Comparison of ENCODE assay signal across 32 mouse cellular contexts in genomic region chr7:68298381-68299076, GRCm38 (mm10). TPM values are rescaled to one million over a fixed set of nuclear protein-coding genes. Genes with fewer than 3 reads are reported as not detected.
DNase-seq lines count a peak whose midpoint lies in the region; ATAC-seq and TF ChIP-seq lines count a peak whose summit lies in the region.
"Had no signal": no experiment of that assay in that cellular context is flagged by ENCODE, and none has a peak within 500 bp of the region (broad histone marks: within the 10 kb centered on the region; RNA-seq: fewer than 3 reads in every experiment).

No protein-coding gene starts in this region.

- no peaks in the 10 kb centered on the region for H3K27me3 ChIP-seq in hindbrain, postnatal 0 days (ENCODE audit: insufficient read depth, low read length)
- H3K27me3 ChIP-seq: forebrain, embryonic 15.5 days; heart, embryonic 12.5 days; hindbrain, embryonic 12.5 days; limb, embryonic 15.5 days; lung, embryonic 15.5 days; megakaryocyte, embryonic 14.5 days; midbrain, embryonic 15.5 days had no signal

- no peaks in the 10 kb centered on the region for H3K9me3 ChIP-seq in hindbrain, postnatal 0 days (ENCODE audit: low read length)
- H3K9me3 ChIP-seq: forebrain, embryonic 15.5 days; heart, embryonic 12.5 days; hindbrain, embryonic 12.5 days; limb, embryonic 15.5 days; lung, embryonic 15.5 days; megakaryocyte, embryonic 14.5 days; midbrain, embryonic 15.5 days had no signal

- no peaks in the 10 kb centered on the region for H3K4me1 ChIP-seq in hindbrain, postnatal 0 days (ENCODE audit: insufficient read depth, low read length)
- H3K4me1 ChIP-seq: forebrain, embryonic 15.5 days had no signal

- no peak overlapping the region for H3K4me3 ChIP-seq in hindbrain, postnatal 0 days (ENCODE audit: low read length)
- H3K4me3 ChIP-seq: forebrain, embryonic 15.5 days; heart, embryonic 12.5 days; hindbrain, embryonic 12.5 days; limb, embryonic 15.5 days; lung, embryonic 15.5 days; megakaryocyte, embryonic 14.5 days; midbrain, embryonic 15.5 days had no signal

- intact Hi-C loops in heart, postnatal 10 days (cut with DNase I): no loop called here

- H3K9ac ChIP-seq in hindbrain, postnatal 0 days (replicated peaks; ENCODE audit: low read length): no peak overlapping the region
- H3K9ac ChIP-seq: forebrain, embryonic 15.5 days; heart, embryonic 12.5 days; hindbrain, embryonic 12.5 days; limb, embryonic 15.5 days; liver, embryonic 14.5 days; lung, embryonic 15.5 days; midbrain, embryonic 15.5 days had no signal

- no peaks in the 10 kb centered on the region for H3K36me3 ChIP-seq in hindbrain, postnatal 0 days (ENCODE audit: insufficient read depth, low read length)
- H3K36me3 ChIP-seq: forebrain, embryonic 15.5 days; heart, embryonic 12.5 days; hindbrain, embryonic 12.5 days; limb, embryonic 15.5 days; lung, embryonic 15.5 days; midbrain, embryonic 15.5 days had no signal

- peak; percentile 53 for ATAC-seq in CD4-positive, CD25-positive, alpha-beta regulatory T cell, adult 4 months
- peak; percentile 23 to 24; a peak in 1 of 4 replicates for ATAC-seq in hematopoietic stem cell, adult 5-6 weeks (replicated peaks in 1 of 2; ENCODE audit: insufficient read depth in 1 of 2, low FRiP score in 2 of 2, low TSS enrichment in 1 of 2, low read depth in 1 of 2, poor library complexity in 2 of 2, severe bottlenecking in 2 of 2)
- ATAC-seq in hindbrain, postnatal 0 days: no peak
- ATAC-seq: forebrain, embryonic 15.5 days; midbrain, embryonic 15.5 days had no signal

- no peak for TF ChIP-seq CTCF in hindbrain, postnatal 0 days (IDR thresholded peaks at IDR 0.05; ENCODE audit: low read depth)

- 86% methylated on average over 13 of the region's 13 CpGs for WGBS in hindbrain, postnatal 0 days

- no peak overlapping the region for H3K4me2 ChIP-seq in hindbrain, postnatal 0 days (ENCODE audit: low read depth, low read length)
- H3K4me2 ChIP-seq: forebrain, embryonic 15.5 days; heart, embryonic 12.5 days; hindbrain, embryonic 12.5 days; limb, embryonic 15.5 days; lung, embryonic 15.5 days; midbrain, embryonic 15.5 days had no signal

- no peak overlapping the region for H3K27ac ChIP-seq in hindbrain, postnatal 0 days
- H3K27ac ChIP-seq: forebrain, embryonic 15.5 days; hindbrain, embryonic 12.5 days; kidney, postnatal 0 days; limb, embryonic 15.5 days; liver, embryonic 14.5 days; lung, embryonic 15.5 days; midbrain, embryonic 15.5 days had no signal

- DNase-seq in right cerebral cortex, postnatal 10 days (ENCODE audit: low spot score in 2 of 2): peak; percentile 46 to 65
- no peak for DNase-seq in right cerebral cortex, adult 2 months (ENCODE audit: low spot score in 2 of 2)
- peak; percentile 24 for DNase-seq in telencephalon, adult 2 months (ENCODE audit: low read depth, low spot score)
- DNase-seq in heart, postnatal 10 days: no peak
- no peak for DNase-seq in hindbrain, postnatal 0 days (ENCODE audit: low spot score)
- DNase-seq: adrenal gland, adult 2 months; cerebellum, adult 2 months; cerebellum, postnatal 25 days; gastrocnemius, postnatal 25 days; heart, adult 18-20 months; heart, postnatal 14 days; kidney, adult 2 months; layer of hippocampus, adult 9-11 months; left cerebral cortex, postnatal 4 days; lung, postnatal 36 days had no signal

RNA-seq across cellular contexts. Expression of gene Fam169b, which starts 24.9 kb away (rescaled TPM):
- 100 to 1,000 TPM; 124 to 148 TPM for polyA plus RNA-seq in CD4-positive, CD25-positive, alpha-beta regulatory T cell, adult 4 months (2017; shearing (Covaris generic))
- total RNA-seq in hematopoietic stem cell, adult 5-6 weeks (2017): 1.8 and 3.6 TPM in 2 replicates
- total RNA-seq in heart, postnatal 10 days (2021): under 1 TPM; 0.17 to 0.55 TPM
- total RNA-seq in hindbrain, postnatal 0 days (2014; rRNA removed): 0.21 TPM in 1 of 2 replicates, not detected in the other
- 0.15 TPM in 1 of 2 replicates, not detected in the other for polyA plus RNA-seq in hindbrain, postnatal 0 days (2015; fragmentation: Nextera tagmentation; extraction: Ambion mirVana)
- total RNA-seq: adrenal gland, adult 2 months had no signal
- polyA plus RNA-seq: forebrain, embryonic 15.5 days; midbrain, embryonic 15.5 days; neural tube, embryonic 14.5 days had no signal

RNA-seq across cellular contexts. Expression of gene Pgpep1l, which starts 34.5 kb away (rescaled TPM):
- 1 to 10 TPM; 6.2 to 6.6 TPM for polyA plus RNA-seq in CD4-positive, CD25-positive, alpha-beta regulatory T cell, adult 4 months (2017; shearing (Covaris generic))
- total RNA-seq in hematopoietic stem cell, adult 5-6 weeks (2017): not detected in 2 replicates
- not detected for total RNA-seq in heart, postnatal 10 days (2021)
- 0.68 TPM in 1 of 2 replicates, not detected in the other for total RNA-seq in hindbrain, postnatal 0 days (2014; rRNA removed)
- 0.24 TPM in 1 of 2 replicates, not detected in the other for polyA plus RNA-seq in hindbrain, postnatal 0 days (2015; fragmentation: Nextera tagmentation; extraction: Ambion mirVana)
- total RNA-seq: adrenal gland, adult 2 months; heart, adult 18-20 months; left cerebral cortex, postnatal 4 days had no signal
- polyA plus RNA-seq: adrenal gland, adult 2 months; C2C12; embryonic facial prominence, embryonic 14.5 days; forebrain, embryonic 15.5 days; heart, embryonic 12.5 days; hindbrain, embryonic 12.5 days; intestine, embryonic 14.5 days; large intestine, adult 2 months; liver, embryonic 14.5 days; lung, embryonic 15.5 days; midbrain, embryonic 15.5 days; neural tube, embryonic 14.5 days; stomach, embryonic 16.5 days had no signal

Comparison
In these comparisons a context has a peak if more than half of its experiments do, and no peak if none do; other contexts are left out.
1. DNase-seq: peak in right cerebral cortex, postnatal 10 days (2 of 2) and telencephalon, adult 2 months (single experiment); none in right cerebral cortex, adult 2 months (0 of 2), heart, postnatal 10 days (0 of 2) and hindbrain, postnatal 0 days (single experiment).